Mouse (Mus musculus): Measurements from ENCODE around the gene Slc9b1. TPM values are rescaled to one million over a fixed set of nuclear protein-coding genes. Genes with fewer than 3 reads are reported as not detected.

Slc9b1 gene
- total and polyA plus RNA-seq, 3 experiments: 0.04 to 0.29 TPM; not detected in 1

DNA sequence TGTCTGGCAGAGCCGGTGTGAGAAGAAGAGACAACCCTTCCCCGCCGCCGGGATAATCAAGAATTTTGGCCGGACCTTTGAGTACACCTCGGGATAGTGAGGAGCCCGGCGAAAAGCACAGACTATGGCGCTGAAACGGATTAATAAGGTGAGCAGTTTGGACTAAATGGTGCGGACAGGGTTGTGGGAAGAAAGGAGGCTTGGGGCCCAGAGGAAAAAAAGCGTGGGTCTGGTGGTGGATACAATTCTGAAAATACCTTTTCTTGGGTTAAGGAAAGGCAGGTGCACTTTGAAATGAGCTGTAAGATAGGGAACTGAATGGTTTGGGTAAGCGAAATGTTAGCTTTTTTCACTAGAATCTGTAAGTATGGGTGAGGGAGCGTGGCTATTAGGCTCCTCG, 91.8 kb downstream of the Slc9b1 start:
- no peak for DNase-seq
- TF ChIP-seq CTCF (IDR thresholded peaks at IDR 0.05): no peak
- no peak for TF ChIP-seq POLR2A (IDR thresholded peaks at IDR 0.05; ENCODE audit: insufficient read depth, low read depth, low read length)
- no peak for TF ChIP-seq EP300 (IDR thresholded peaks at IDR 0.05; ENCODE audit: insufficient read depth, low read depth, low read length)
- Histone ChIP-seq H3K36me3 (ENCODE audit: control insufficient read depth, insufficient read depth, low read length) (peaks cover 32% of the 10 kb centered on the region), H3K9ac (ENCODE audit: low read depth, low read length) (peak overlapping the region; percentile 98), H3K4me1 (ENCODE audit: control insufficient read depth, insufficient read depth, low read length) (peaks cover 8% of the 10 kb centered on the region), H3K27ac (peak overlapping the region; percentile 99), H3K27me3 (ENCODE audit: control insufficient read depth, insufficient read depth, low read length) (no peaks in the 10 kb centered on the region), H3K79me2 (replicated peaks; ENCODE audit: control insufficient read depth, insufficient read depth, low read length) (peaks cover 2% of the 10 kb centered on the region; the same call in 1 of the 2 replicates), H3K4me3 (peak overlapping the region; percentile 71)
- intact Hi-C loops (cut with DNase I): loop anchor here (2.0 kb wide), 1 partner anchor 81 kb away; no protein-coding TSS in a partner anchor
- WGBS: under 1% methylated on average over 15 of the region's 15 CpGs

DNA sequence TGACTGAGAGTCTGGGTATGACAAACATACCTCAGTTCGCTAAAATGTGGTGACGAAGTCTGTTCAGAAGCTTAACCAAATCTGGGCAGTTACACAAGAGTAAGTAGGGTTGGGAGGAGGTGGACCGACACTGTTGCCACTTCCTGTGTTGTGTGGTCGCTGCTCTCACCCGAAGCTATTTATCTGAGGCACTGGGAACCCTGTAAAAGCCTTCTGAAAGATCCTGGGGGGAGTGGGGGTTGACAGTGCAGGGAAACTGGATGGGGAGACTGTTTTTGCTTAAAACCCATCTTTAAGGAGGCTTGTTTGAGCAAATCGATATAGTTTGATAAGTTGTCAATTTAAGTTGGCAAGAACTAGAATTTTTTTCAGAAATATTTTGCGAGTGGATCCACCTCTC, 92.4 kb downstream of the Slc9b1 start:
- Histone ChIP-seq H3K9ac (ENCODE audit: low read depth, low read length) (peak overlapping the region; percentile 98), H3K79me2 (replicated peaks; ENCODE audit: control insufficient read depth, insufficient read depth, low read length) (peaks cover 2% of the 10 kb centered on the region; the same call in 1 of the 2 replicates), H3K4me3 (peak overlapping the region; percentile 71), H3K36me3 (ENCODE audit: control insufficient read depth, insufficient read depth, low read length) (peaks cover 36% of the 10 kb centered on the region), H3K27ac (peak overlapping the region; percentile 99), H3K27me3 (ENCODE audit: control insufficient read depth, insufficient read depth, low read length) (no peaks in the 10 kb centered on the region), H3K4me1 (ENCODE audit: control insufficient read depth, insufficient read depth, low read length) (peaks cover 8% of the 10 kb centered on the region)
- WGBS: 1% methylated on average over 7 of the region's 7 CpGs
- no peak for TF ChIP-seq EP300 (IDR thresholded peaks at IDR 0.05; ENCODE audit: insufficient read depth, low read depth, low read length)
- TF ChIP-seq POLR2A (IDR thresholded peaks at IDR 0.05; ENCODE audit: insufficient read depth, low read depth, low read length): 0 out of 2 replicates have a peak, but pooled peaks have one; percentile 39
- no peak for TF ChIP-seq CTCF (IDR thresholded peaks at IDR 0.05)
- peak; percentile 34 for DNase-seq
- intact Hi-C loops (cut with DNase I): no loop called here

DNA sequence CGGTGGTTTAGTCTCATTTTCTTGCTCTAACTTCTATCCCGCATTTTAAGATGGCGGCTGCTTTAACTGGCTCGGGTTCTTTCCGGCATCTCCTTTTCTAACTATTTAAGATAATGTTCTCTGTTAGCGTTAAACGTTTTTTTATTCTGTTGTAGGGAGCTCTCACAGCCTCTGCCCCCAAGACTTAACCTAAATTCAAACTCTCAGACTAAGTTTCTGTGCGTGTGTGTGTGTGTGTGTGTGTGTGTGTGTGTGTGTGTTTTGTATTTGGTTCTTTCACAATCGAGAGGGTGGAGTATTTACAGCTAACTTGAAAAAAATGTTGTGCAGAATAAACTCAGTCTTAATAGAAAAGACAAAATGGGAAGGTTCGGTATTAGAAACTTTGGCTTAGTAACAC, 92.8 kb downstream of the Slc9b1 start:
- DNase-seq: no peak
- intact Hi-C loops (cut with DNase I): no loop called here
- peaks cover 8% of the 10 kb centered on the region for H3K4me1 ChIP-seq (ENCODE audit: control insufficient read depth, insufficient read depth, low read length)

DNA sequence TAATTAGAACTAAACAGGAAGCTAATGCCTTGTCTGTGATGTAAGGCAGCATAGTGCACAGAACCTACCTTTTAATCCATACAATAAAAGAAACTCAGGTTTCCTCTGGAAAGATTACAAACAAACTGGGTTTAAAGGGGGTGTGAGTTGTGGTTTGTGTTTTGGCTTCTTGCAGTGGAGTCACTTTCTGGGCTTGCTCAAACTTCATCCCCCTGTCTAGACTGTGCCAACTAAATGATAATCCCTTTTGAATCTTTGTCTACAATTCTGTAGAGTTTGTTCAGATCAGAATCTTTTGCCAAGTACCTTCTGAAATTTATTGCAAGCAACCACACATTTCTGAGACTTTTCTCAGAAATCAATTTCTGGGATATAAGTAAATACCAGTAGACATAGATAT, 97.1 kb downstream of the Slc9b1 start:
- Histone ChIP-seq H3K27ac (peak overlapping the region; percentile 67), H3K27me3 (ENCODE audit: control insufficient read depth, insufficient read depth, low read length) (no peaks in the 10 kb centered on the region), H3K9ac (ENCODE audit: low read depth, low read length) (no peak overlapping the region), H3K79me2 (replicated peaks; ENCODE audit: control insufficient read depth, insufficient read depth, low read length) (peaks cover 3% of the 10 kb centered on the region; the same call in 1 of the 2 replicates), H3K4me1 (ENCODE audit: control insufficient read depth, insufficient read depth, low read length) (peaks cover 15% of the 10 kb centered on the region), H3K36me3 (ENCODE audit: control insufficient read depth, insufficient read depth, low read length) (peaks cover 60% of the 10 kb centered on the region), H3K4me3 (no peak overlapping the region)
- TF ChIP-seq EP300 (IDR thresholded peaks at IDR 0.05; ENCODE audit: insufficient read depth, low read depth, low read length) (no peak), CTCF (IDR thresholded peaks at IDR 0.05) (no peak), POLR2A (IDR thresholded peaks at IDR 0.05; ENCODE audit: insufficient read depth, low read depth, low read length) (no peak)
- intact Hi-C loops (cut with DNase I): loop anchor here (5.0 kb wide), 1 partner anchor 33 kb away; no protein-coding TSS in a partner anchor
- no peak for DNase-seq

More for the DNA sequence above, 92.8 kb downstream of the Slc9b1 start:
- H3K79me2 ChIP-seq (replicated peaks; ENCODE audit: control insufficient read depth, insufficient read depth, low read length): peaks cover 2% of the 10 kb centered on the region; the same call in 1 of the 2 replicates
- peak overlapping the region; percentile 71 for H3K4me3 ChIP-seq
- no peak for TF ChIP-seq CTCF (IDR thresholded peaks at IDR 0.05)
- no peak for TF ChIP-seq POLR2A (IDR thresholded peaks at IDR 0.05; ENCODE audit: insufficient read depth, low read depth, low read length)
- TF ChIP-seq EP300 (IDR thresholded peaks at IDR 0.05; ENCODE audit: insufficient read depth, low read depth, low read length): no peak
- WGBS: 2% methylated on average over 10 of the region's 10 CpGs
- H3K9ac ChIP-seq (ENCODE audit: low read depth, low read length): peak overlapping the region; percentile 98; the same call in 1 of the 2 replicates
- H3K27me3 ChIP-seq (ENCODE audit: control insufficient read depth, insufficient read depth, low read length): no peaks in the 10 kb centered on the region
- peaks cover 39% of the 10 kb centered on the region for H3K36me3 ChIP-seq (ENCODE audit: control insufficient read depth, insufficient read depth, low read length)
- peak overlapping the region; percentile 99 for H3K27ac ChIP-seq

Other genes starting within 250 kb of the Slc9b1 start
- gene Cenpe, start 135.5 kb upstream of the Slc9b1 start, total RNA-seq (2021): under 1 TPM; 0.84 TPM
- 0.12 and 0.18 TPM in 2 replicates for gene Cenpe, start 135.5 kb upstream of the Slc9b1 start, polyA plus RNA-seq (2012; rRNA removed)
- gene Bdh2, start 66.8 kb upstream of the Slc9b1 start, total RNA-seq (2021): 1 to 10 TPM; 3.3 to 4.8 TPM
- 0.91 and 1.6 TPM in 2 replicates for gene Bdh2, start 66.8 kb upstream of the Slc9b1 start, polyA plus RNA-seq (2012; rRNA removed)
- under 1 TPM; 0.20 to 0.44 TPM for gene Slc9b2, start 40.3 kb upstream of the Slc9b1 start, total RNA-seq (2021)
- 0.10 and 0.15 TPM in 2 replicates for gene Slc9b2, start 40.3 kb upstream of the Slc9b1 start, polyA plus RNA-seq (2012; rRNA removed)
- gene Cisd2, start 75.9 kb downstream of the Slc9b1 start, total RNA-seq (2021): 10 to 100 TPM; 47.1 to 55.0 TPM
- gene Cisd2, start 75.9 kb downstream of the Slc9b1 start, polyA plus RNA-seq (2012; rRNA removed): 20.6 and 31.4 TPM in 2 replicates
- 100 to 1,000 TPM; 357 to 416 TPM for gene Ube2d3, start 90.1 kb downstream of the Slc9b1 start, total RNA-seq (2021)
- 285 and 532 TPM in 2 replicates for gene Ube2d3, start 90.1 kb downstream of the Slc9b1 start, polyA plus RNA-seq (2012; rRNA removed)
- gene Manba, start 137.6 kb downstream of the Slc9b1 start, total RNA-seq (2021): 10 to 100 TPM; 15.7 to 16.4 TPM
- 8.2 and 13.3 TPM in 2 replicates for gene Manba, start 137.6 kb downstream of the Slc9b1 start, polyA plus RNA-seq (2012; rRNA removed)